Comparison of ENCODE assay signal across 17 mouse cellular contexts in the genomic region with DNA sequence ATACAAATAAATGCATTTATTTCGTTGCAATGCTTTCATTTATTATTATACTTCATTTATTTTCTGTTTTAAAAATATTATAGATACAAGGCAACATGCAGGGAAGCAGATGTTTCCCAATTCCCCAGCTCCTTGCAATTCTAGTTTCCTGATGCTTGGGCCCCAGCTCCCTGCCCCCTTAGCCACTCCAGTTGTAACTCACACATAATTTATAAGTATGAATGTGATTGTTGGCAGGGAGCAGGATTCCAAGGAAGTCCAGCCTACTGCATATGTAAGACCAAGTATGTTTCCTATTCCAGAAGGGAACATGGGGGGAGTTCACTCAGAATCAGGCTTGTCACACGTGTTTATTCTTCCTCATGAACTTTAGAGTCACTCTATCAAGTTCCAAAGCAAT. TPM values are rescaled to one million over a fixed set of nuclear protein-coding genes. Genes with fewer than 3 reads are reported as not detected.
DNase-seq lines count a peak whose midpoint lies in the region; ATAC-seq and TF ChIP-seq lines count a peak whose summit lies in the region.
"Had no signal": no experiment of that assay in that cellular context is flagged by ENCODE, and none has a peak within 500 bp of the region (broad histone marks: within the 10 kb centered on the region; RNA-seq: fewer than 3 reads in every experiment).

No protein-coding gene starts in this region.

- H3K9me3 ChIP-seq in kidney, embryonic 15.5 days (replicated peaks), result no peaks in the 10 kb centered on the region
- H3K9me3 ChIP-seq in lung, embryonic 14.5 days (ENCODE audit: low read depth, low read length), result no peaks in the 10 kb centered on the region
- H3K9me3 ChIP-seq: forebrain, embryonic 15.5 days; heart, embryonic 13.5 days had no signal

- H3K4me3 ChIP-seq in kidney, embryonic 15.5 days (replicated peaks), result no peak overlapping the region
- no peak overlapping the region for H3K4me3 ChIP-seq in lung, embryonic 14.5 days (ENCODE audit: low read depth, low read length)
- H3K4me3 ChIP-seq: forebrain, embryonic 15.5 days; heart, embryonic 13.5 days had no signal

- no peaks in the 10 kb centered on the region for H3K4me1 ChIP-seq in kidney, embryonic 15.5 days
- no peaks in the 10 kb centered on the region for H3K4me1 ChIP-seq in lung, embryonic 14.5 days (ENCODE audit: insufficient read depth)
- H3K4me1 ChIP-seq: forebrain, embryonic 15.5 days had no signal

- no peaks in the 10 kb centered on the region for H3K27me3 ChIP-seq in kidney, embryonic 15.5 days
- no peaks in the 10 kb centered on the region for H3K27me3 ChIP-seq in lung, embryonic 14.5 days (ENCODE audit: insufficient read depth, low read length)
- H3K27me3 ChIP-seq: CH12.LX; forebrain, embryonic 15.5 days; heart, embryonic 13.5 days had no signal

- H3K4me2 ChIP-seq in kidney, embryonic 15.5 days, result no peak overlapping the region
- no peak overlapping the region for H3K4me2 ChIP-seq in lung, embryonic 14.5 days
- H3K4me2 ChIP-seq: forebrain, embryonic 15.5 days; heart, embryonic 13.5 days had no signal

- TF ChIP-seq CTCF in lung, embryonic 14.5 days (IDR thresholded peaks at IDR 0.05; ENCODE audit: low read depth), result no peak

- H3K27ac ChIP-seq in kidney, embryonic 15.5 days, result no peak overlapping the region
- H3K27ac ChIP-seq in lung, embryonic 14.5 days (ENCODE audit: low read depth), result no peak overlapping the region
- H3K27ac ChIP-seq: forebrain, embryonic 15.5 days; heart, embryonic 13.5 days had no signal

- H3K9ac ChIP-seq in kidney, embryonic 15.5 days, result no peak overlapping the region
- H3K9ac ChIP-seq in lung, embryonic 14.5 days, result no peak overlapping the region
- H3K9ac ChIP-seq: forebrain, embryonic 15.5 days; heart, embryonic 13.5 days had no signal

- ATAC-seq in kidney, embryonic 15.5 days (replicated peaks; ENCODE audit: low FRiP score), result no peak
- ATAC-seq in lung, embryonic 14.5 days (ENCODE audit: insufficient read depth), result peak; percentile 52; the same call in 1 of the 2 replicates
- ATAC-seq: forebrain, embryonic 15.5 days had no signal

- 33% methylated on average over 2 of the region's 2 CpGs for WGBS in kidney, embryonic 15.5 days
- WGBS in lung, embryonic 14.5 days, result 30% methylated on average over 2 of the region's 2 CpGs

- H3K36me3 ChIP-seq in kidney, embryonic 15.5 days, result no peaks in the 10 kb centered on the region
- no peaks in the 10 kb centered on the region for H3K36me3 ChIP-seq in lung, embryonic 14.5 days (ENCODE audit: insufficient read depth)
- H3K36me3 ChIP-seq: forebrain, embryonic 15.5 days; heart, embryonic 13.5 days had no signal

- peak; percentile 9 for DNase-seq in kidney, adult 9 months
- DNase-seq in lung, embryonic 14.5 days, result peak; percentile 76
- DNase-seq in lung, adult 18-20 months, result no peak
- DNase-seq in lung, postnatal 10 days, result peak; percentile 19
- no peak for DNase-seq in lung, postnatal 36 days
- DNase-seq in cerebellum, adult 9-10 months, result no peak
- DNase-seq: adrenal gland, adult 2 months; adrenal gland, postnatal 25 days; cerebellum, adult 18-20 months; cerebellum, postnatal 10 days; gastrocnemius, postnatal 36 days; heart, adult 11 months; heart, postnatal 36 days had no signal

RNA-seq across cellular contexts. Expression of gene Ctsh, which starts 42.1 kb away (rescaled TPM):
- polyA plus RNA-seq in kidney, embryonic 15.5 days (2015; fragmentation: Nextera tagmentation; extraction: Ambion mirVana), result 98.2 and 112 TPM in 2 replicates
- polyA plus RNA-seq in lung, embryonic 14.5 days (2014; fragmentation: Nextera tagmentation; extraction: Ambion mirVana), result 132 and 177 TPM in 2 replicates

Comparison
In these comparisons a context has a peak if more than half of its experiments do, and no peak if none do; other contexts are left out.
1. DNase-seq: peak in kidney, adult 9 months (single experiment), lung, embryonic 14.5 days (single experiment) and lung, postnatal 10 days (single experiment); none in lung, adult 18-20 months (0 of 2), lung, postnatal 36 days (single experiment) and cerebellum, adult 9-10 months (single experiment).